Mouse (Mus musculus): ENCODE measurements around the gene Efna4. TPM values are rescaled to one million over a fixed set of nuclear protein-coding genes. Genes with fewer than 3 reads are reported as not detected.

The Efna4 gene
- polyA plus RNA-seq, 1 experiment from 2014 or later, result 9.3 TPM

DNA sequence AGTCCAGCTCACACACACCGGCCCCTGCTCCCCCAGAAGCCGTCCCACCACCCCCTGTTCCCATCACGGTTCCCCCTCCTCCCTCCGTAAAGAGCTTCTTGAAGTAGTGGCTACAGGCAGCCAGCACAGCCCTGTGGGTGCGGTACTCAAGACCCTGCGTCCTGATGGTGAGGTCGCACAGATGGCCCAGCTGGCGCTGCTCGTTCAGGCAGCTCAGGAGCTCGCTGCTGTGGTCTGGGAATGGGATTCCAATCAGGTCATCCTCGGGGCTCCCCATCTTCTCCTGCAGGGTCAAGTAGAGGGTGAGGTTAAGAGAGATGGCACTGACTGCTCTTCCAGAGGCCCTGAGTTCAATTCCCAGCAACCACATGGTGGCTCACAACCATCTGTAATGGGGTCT, 43.4 kb upstream of the Efna4 start:
- no peak for ATAC-seq (replicated peaks; ENCODE audit: insufficient number of reproducible peaks, low FRiP score, low TSS enrichment)
- Histone ChIP-seq H3K36me3 (ENCODE audit: control insufficient read depth, insufficient read depth, low read length) (no peaks in the 10 kb centered on the region), H3K9me3 (replicated peaks; ENCODE audit: control insufficient read depth, low read length) (no peaks in the 10 kb centered on the region), H3K4me1 (ENCODE audit: control insufficient read depth, insufficient read depth, low read length) (peaks cover 16% of the 10 kb centered on the region; the same call in 1 of the 2 replicates), H3K4me2 (no peak overlapping the region), H3K4me3 (ENCODE audit: low read depth, low read length) (no peak overlapping the region), H3K27me3 (ENCODE audit: control insufficient read depth, insufficient read depth, low read length) (no peaks in the 10 kb centered on the region), H3K27ac (ENCODE audit: low read depth, low read length) (no peak overlapping the region), H3K9ac (ENCODE audit: low read depth, low read length) (no peak overlapping the region)
- WGBS (ENCODE audit: insufficient replicate concordance), result 81% methylated on average over 11 of the region's 11 CpGs

DNA sequence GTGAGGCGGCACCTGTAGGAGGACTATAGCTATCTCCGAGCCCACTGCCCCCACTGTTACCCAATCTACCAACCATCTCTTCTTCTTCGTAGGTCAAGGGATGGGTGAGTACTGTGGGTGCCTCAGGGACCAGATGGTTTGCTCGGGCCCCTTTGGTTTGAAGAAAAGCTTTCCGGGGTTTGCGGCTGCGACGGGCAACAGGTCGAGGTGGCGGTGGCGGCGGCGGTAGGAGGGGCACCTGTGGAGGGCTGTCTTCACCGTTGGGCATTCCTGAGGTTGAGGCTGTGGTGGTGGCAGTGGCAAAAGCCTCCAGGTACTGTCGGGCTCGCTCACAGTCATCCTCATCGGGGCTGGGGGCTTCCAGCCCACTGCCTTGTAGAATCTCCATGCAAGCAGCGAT, 42.9 kb upstream of the Efna4 start:
- no peak overlapping the region for H3K27ac ChIP-seq (ENCODE audit: low read depth, low read length)
- 90% methylated on average over 18 of the region's 18 CpGs for WGBS (ENCODE audit: insufficient replicate concordance)
- ATAC-seq (replicated peaks; ENCODE audit: insufficient number of reproducible peaks, low FRiP score, low TSS enrichment), result no peak
- H3K27me3 ChIP-seq (ENCODE audit: control insufficient read depth, insufficient read depth, low read length), result no peaks in the 10 kb centered on the region
- no peak overlapping the region for H3K4me2 ChIP-seq
- H3K4me3 ChIP-seq (ENCODE audit: low read depth, low read length), result no peak overlapping the region
- no peak overlapping the region for H3K9ac ChIP-seq (ENCODE audit: low read depth, low read length)
- no peaks in the 10 kb centered on the region for H3K9me3 ChIP-seq (replicated peaks; ENCODE audit: control insufficient read depth, low read length)
- no peaks in the 10 kb centered on the region for H3K36me3 ChIP-seq (ENCODE audit: control insufficient read depth, insufficient read depth, low read length)
- peaks cover 16% of the 10 kb centered on the region; the same call in 1 of the 2 replicates for H3K4me1 ChIP-seq (ENCODE audit: control insufficient read depth, insufficient read depth, low read length)

DNA sequence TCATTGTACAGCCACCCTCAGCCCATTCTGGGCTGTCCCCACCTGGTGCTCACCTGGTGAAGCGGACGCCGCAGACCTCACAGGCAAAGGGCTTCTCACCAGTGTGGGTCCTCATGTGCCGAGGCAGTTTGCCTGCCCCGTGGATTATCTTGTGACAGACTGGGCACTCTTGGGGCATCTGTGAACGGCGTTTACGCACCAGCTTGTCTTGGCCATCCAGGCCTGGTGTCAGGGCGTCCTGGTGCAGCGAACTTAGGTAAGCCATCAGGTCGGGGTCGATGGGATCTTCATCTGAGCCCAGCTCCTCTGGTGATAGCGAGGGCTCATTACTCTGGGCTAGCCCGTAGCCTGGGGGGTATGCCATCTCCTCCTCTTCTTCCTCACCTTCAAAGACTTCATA, 42.5 kb upstream of the Efna4 start:
- 91% methylated on average over 14 of the region's 14 CpGs for WGBS (ENCODE audit: insufficient replicate concordance)
- no peak overlapping the region for H3K4me3 ChIP-seq (ENCODE audit: low read depth, low read length)
- no peaks in the 10 kb centered on the region for H3K9me3 ChIP-seq (replicated peaks; ENCODE audit: control insufficient read depth, low read length)
- H3K36me3 ChIP-seq (ENCODE audit: control insufficient read depth, insufficient read depth, low read length), result no peaks in the 10 kb centered on the region
- H3K4me2 ChIP-seq, result no peak overlapping the region
- H3K27me3 ChIP-seq (ENCODE audit: control insufficient read depth, insufficient read depth, low read length), result no peaks in the 10 kb centered on the region
- no peak overlapping the region for H3K27ac ChIP-seq (ENCODE audit: low read depth, low read length)
- peaks cover 16% of the 10 kb centered on the region; the same call in 1 of the 2 replicates for H3K4me1 ChIP-seq (ENCODE audit: control insufficient read depth, insufficient read depth, low read length)
- H3K9ac ChIP-seq (ENCODE audit: low read depth, low read length), result no peak overlapping the region
- no peak for ATAC-seq (replicated peaks; ENCODE audit: insufficient number of reproducible peaks, low FRiP score, low TSS enrichment)

DNA sequence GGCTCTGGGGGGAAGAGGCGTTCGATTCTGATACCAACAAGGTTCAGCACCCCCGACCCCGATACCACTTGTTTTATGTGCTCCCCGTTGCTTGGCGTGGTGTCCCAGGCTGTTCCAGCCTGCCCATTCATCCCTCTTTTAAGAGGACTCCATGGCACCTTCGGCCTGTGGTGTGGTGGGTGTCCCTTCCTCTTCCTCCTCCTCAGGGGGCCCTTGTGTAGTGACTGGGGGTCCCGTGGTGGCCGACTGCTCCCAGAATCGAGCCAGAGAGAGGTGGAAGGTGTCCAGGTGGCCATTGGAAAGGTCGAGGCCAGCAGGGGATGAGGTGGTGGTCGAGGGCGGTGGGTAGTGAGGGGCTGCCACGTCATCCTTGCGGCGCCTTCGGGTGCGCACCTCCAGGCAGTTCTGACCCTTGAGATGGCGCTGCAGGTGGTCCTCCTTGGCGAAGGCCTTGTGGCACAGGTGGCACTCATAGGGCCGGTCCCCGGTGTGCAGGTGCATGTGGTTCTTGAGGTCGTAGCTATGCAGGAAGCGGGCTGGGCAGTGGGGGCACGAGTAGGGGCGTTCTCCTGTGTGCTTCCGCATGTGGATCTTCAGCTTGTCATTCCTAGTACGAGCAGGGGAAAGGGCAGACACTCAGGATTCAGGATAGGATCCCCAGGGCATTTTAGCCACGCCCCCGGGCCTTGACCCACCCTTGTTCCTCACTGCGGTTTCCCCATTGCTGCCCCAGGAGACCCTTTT, 41.7 kb upstream of the Efna4 start:
- no peak overlapping the region for H3K27ac ChIP-seq (ENCODE audit: low read depth, low read length)
- H3K4me1 ChIP-seq (ENCODE audit: control insufficient read depth, insufficient read depth, low read length), result peaks cover 13% of the 10 kb centered on the region; the same call in 1 of the 2 replicates
- no peak overlapping the region for H3K4me3 ChIP-seq (ENCODE audit: low read depth, low read length)
- no peak for ATAC-seq (replicated peaks; ENCODE audit: insufficient number of reproducible peaks, low FRiP score, low TSS enrichment)
- no peak overlapping the region for H3K4me2 ChIP-seq
- no peaks in the 10 kb centered on the region for H3K27me3 ChIP-seq (ENCODE audit: control insufficient read depth, insufficient read depth, low read length)
- no peak overlapping the region for H3K9ac ChIP-seq (ENCODE audit: low read depth, low read length)
- WGBS (ENCODE audit: insufficient replicate concordance), result 85% methylated on average over 31 of the region's 31 CpGs
- H3K9me3 ChIP-seq (replicated peaks; ENCODE audit: control insufficient read depth, low read length), result no peaks in the 10 kb centered on the region
- no peaks in the 10 kb centered on the region for H3K36me3 ChIP-seq (ENCODE audit: control insufficient read depth, insufficient read depth, low read length)

DNA sequence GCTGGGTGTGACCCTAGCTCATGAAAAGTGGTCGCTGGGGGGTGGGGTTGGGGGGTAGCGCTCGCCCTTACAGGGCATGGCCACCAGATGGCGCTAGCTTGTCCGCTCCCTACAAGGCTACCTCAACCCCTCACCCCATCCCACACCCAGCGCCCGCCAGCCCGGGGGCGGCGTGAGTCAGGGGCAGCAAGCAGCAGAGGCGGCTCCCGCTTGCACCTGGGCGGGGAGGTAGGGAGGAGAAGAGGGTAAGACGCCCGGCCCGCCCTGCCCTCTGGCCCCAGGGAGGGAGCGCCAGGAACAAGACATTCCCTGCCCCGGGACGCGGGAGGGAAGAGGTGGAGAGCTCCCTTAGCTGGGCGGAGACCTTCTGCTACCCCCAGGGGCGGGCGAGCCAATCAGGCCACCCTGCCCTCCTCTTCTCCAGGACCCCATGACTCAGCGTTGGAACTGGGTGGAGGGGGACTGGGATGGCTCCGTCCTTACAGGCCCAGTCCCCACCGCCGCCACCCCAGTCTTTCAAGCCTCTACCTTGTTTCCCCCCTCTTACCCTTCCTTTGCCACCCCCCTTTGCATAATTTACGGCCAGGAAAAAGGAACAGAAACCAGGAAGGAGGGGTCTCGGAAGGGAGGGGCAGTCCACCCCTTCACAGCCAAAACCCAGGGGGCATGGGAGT, 40.7 kb upstream of the Efna4 start:
- H3K4me3 ChIP-seq (ENCODE audit: low read depth, low read length), result peak overlapping the region; percentile 64
- H3K36me3 ChIP-seq (ENCODE audit: control insufficient read depth, insufficient read depth, low read length), result no peaks in the 10 kb centered on the region
- H3K9me3 ChIP-seq (replicated peaks; ENCODE audit: control insufficient read depth, low read length), result no peaks in the 10 kb centered on the region
- H3K4me1 ChIP-seq (ENCODE audit: control insufficient read depth, insufficient read depth, low read length), result peaks cover 12% of the 10 kb centered on the region; the same call in 1 of the 2 replicates
- no peak overlapping the region for H3K27ac ChIP-seq (ENCODE audit: low read depth, low read length)
- peak overlapping the region; percentile 81 for H3K4me2 ChIP-seq
- H3K9ac ChIP-seq (ENCODE audit: low read depth, low read length), result peak overlapping the region; percentile 77
- ATAC-seq (replicated peaks; ENCODE audit: insufficient number of reproducible peaks, low FRiP score, low TSS enrichment), result peak; percentile 82
- no peaks in the 10 kb centered on the region for H3K27me3 ChIP-seq (ENCODE audit: control insufficient read depth, insufficient read depth, low read length)
- WGBS (ENCODE audit: insufficient replicate concordance), result 1% methylated on average over 29 of the region's 29 CpGs

DNA sequence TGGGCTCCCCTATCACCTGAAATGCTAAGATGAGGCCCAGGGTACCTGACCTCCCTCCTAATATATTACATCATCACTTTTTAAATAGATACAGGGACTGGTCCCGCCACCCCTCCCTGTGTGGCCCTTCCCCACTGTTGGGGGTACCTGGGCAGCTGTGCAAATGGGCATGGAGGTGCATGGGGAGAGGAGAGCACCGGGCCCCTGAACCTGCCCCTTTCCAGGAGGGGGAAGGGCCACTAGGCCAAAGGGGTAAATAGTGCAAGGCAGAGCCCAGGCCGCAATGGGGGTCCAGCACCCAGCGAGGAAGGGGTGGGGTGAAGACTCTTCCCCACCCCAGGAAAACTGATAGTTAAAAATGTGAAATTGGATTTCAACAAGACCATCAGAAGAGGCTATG, 40.0 kb upstream of the Efna4 start:
- peak overlapping the region; percentile 81 for H3K4me2 ChIP-seq
- peak overlapping the region; percentile 64; the same call in 1 of the 2 replicates for H3K4me3 ChIP-seq (ENCODE audit: low read depth, low read length)
- H3K27me3 ChIP-seq (ENCODE audit: control insufficient read depth, insufficient read depth, low read length), result no peaks in the 10 kb centered on the region
- H3K27ac ChIP-seq (ENCODE audit: low read depth, low read length), result no peak overlapping the region
- ATAC-seq (replicated peaks; ENCODE audit: insufficient number of reproducible peaks, low FRiP score, low TSS enrichment), result no peak
- no peaks in the 10 kb centered on the region for H3K9me3 ChIP-seq (replicated peaks; ENCODE audit: control insufficient read depth, low read length)
- no peaks in the 10 kb centered on the region for H3K36me3 ChIP-seq (ENCODE audit: control insufficient read depth, insufficient read depth, low read length)
- 72% methylated on average over 4 of the region's 4 CpGs for WGBS (ENCODE audit: insufficient replicate concordance)
- H3K9ac ChIP-seq (ENCODE audit: low read depth, low read length), result peak overlapping the region; percentile 77; the same call in 1 of the 2 replicates
- peaks cover 12% of the 10 kb centered on the region; the same call in 1 of the 2 replicates for H3K4me1 ChIP-seq (ENCODE audit: control insufficient read depth, insufficient read depth, low read length)

DNA sequence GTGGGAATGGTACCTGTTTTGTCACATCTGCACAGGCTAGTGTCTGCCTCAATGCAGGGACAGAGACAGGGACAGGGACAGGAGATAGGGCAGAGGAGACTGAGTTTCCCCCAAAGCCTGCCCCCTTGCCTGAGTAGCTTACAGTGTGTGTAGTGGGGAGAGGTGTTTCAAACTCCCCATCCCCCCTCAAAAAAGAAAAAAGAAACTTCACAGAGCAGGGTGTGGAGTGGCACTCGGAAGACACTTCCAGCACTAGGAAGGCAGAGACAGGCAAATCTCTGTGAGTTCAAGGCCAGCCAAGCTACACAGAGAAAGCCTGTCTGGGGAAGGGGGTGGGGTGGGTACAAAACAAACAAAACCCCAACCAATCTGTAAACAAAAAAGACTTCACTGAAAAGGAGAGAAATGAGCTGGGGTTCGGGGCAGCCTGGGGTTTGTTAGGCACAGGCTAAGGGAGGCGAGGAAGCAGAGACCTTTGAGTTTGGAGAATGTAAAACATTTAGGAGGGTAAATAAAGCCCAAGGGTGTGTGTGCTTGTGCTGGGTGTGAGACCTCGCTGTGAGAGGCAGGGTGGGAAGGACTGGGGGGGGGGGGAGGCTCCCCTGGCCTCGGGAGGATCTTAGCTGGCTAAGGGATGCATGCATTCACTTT, 35.9 kb upstream of the Efna4 start:
- Histone ChIP-seq H3K27me3 (ENCODE audit: control insufficient read depth, insufficient read depth, low read length) (peaks cover 3% of the 10 kb centered on the region; the same call in 1 of the 2 replicates), H3K4me3 (ENCODE audit: low read depth, low read length) (no peak overlapping the region), H3K4me1 (ENCODE audit: control insufficient read depth, insufficient read depth, low read length) (peaks cover 9% of the 10 kb centered on the region; the same call in 1 of the 2 replicates), H3K9ac (ENCODE audit: low read depth, low read length) (no peak overlapping the region), H3K9me3 (replicated peaks; ENCODE audit: control insufficient read depth, low read length) (no peaks in the 10 kb centered on the region), H3K27ac (ENCODE audit: low read depth, low read length) (no peak overlapping the region), H3K4me2 (no peak overlapping the region), H3K36me3 (ENCODE audit: control insufficient read depth, insufficient read depth, low read length) (no peaks in the 10 kb centered on the region)
- ATAC-seq (replicated peaks; ENCODE audit: insufficient number of reproducible peaks, low FRiP score, low TSS enrichment), result no peak
- WGBS (ENCODE audit: insufficient replicate concordance), result 35% methylated on average over 5 of the region's 5 CpGs

DNA sequence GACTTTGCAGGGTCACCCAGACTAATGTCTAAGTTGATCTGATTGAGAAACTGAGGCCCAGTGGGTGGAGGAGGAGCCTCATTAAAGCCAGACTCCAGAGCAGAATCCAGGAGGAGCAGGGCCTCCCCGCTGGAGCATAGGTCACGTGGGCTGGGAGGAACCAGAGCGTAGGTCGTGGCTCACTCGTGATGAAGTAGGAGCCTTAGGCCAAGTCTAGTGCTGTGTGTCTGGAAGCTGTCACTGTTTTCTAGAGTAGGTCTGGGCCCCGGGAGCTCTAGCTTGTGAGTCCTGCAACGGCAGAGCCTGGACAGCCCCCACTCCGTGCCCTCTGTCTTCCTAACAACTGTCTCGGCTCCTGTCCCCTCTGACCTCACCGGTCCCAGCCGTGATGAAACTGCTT, 29.5 kb upstream of the Efna4 start:
- Histone ChIP-seq H3K27me3 (ENCODE audit: control insufficient read depth, insufficient read depth, low read length) (peaks cover 3% of the 10 kb centered on the region), H3K4me3 (ENCODE audit: low read depth, low read length) (no peak overlapping the region), H3K4me1 (ENCODE audit: control insufficient read depth, insufficient read depth, low read length) (no peaks in the 10 kb centered on the region), H3K27ac (ENCODE audit: low read depth, low read length) (no peak overlapping the region), H3K4me2 (no peak overlapping the region), H3K9ac (ENCODE audit: low read depth, low read length) (no peak overlapping the region), H3K36me3 (ENCODE audit: control insufficient read depth, insufficient read depth, low read length) (no peaks in the 10 kb centered on the region), H3K9me3 (replicated peaks; ENCODE audit: control insufficient read depth, low read length) (no peaks in the 10 kb centered on the region)
- WGBS (ENCODE audit: insufficient replicate concordance), result 53% methylated on average over 11 of the region's 11 CpGs
- ATAC-seq (replicated peaks; ENCODE audit: insufficient number of reproducible peaks, low FRiP score, low TSS enrichment), result 0 out of 2 replicates have a peak, but pooled peaks have one; percentile 35
